Mouse (Mus musculus) spleen, adult 12 weeks (tissue): ENCODE data around the gene Psenen.

Experiments used
- DNase-seq: peaks from one replicate; pipeline ENCODE4 v3.0.0; 2022; ENCODE audit warnings: low spot score

Gene Psenen

GRCm38 (mm10) chr7:30515003-30515760 lies 48.2 kb downstream of the Psenen start:
- no peak for DNase-seq
